Comparison of ENCODE assay signal across 12 mouse cellular contexts in the genomic region with DNA sequence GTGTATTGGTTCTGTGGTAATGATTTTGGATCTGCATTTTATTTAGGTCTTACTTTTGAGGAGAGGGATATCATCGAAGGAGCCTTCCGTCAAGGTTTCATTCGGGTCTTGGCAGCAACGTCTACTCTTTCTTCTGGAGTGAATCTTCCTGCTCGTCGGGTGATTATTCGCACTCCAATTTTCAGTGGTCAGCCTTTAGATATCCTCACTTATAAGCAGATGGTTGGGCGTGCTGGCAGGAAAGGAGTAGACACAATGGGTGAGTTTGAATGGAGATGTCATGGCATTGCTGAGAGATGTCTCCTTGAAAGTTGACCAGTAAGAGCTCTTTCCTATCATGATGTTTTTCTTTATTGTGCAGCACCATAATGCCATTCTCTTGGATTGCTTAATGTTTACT.
"Had no signal": no experiment of that assay in that cellular context is flagged by ENCODE, and none has a peak within 500 bp of the region (broad histone marks: within the 10 kb centered on the region; RNA-seq: fewer than 3 reads in every experiment).

No protein-coding gene starts in this region.

- DNase-seq: left cerebral cortex, postnatal 4 days; liver; liver, embryonic 13.5 days; liver, postnatal 0 days; lung, adult 18-20 months; lung, adult 2 months; lung, embryonic 14.5 days; lung, postnatal 10 days; lung, postnatal 14 days; lung, postnatal 36 days; lung, postnatal 4 days; midbrain, embryonic 14.5 days had no signal
